Mouse (Mus musculus) neural tube, embryonic 15.5 days (tissue): ENCODE measurements around the gene Wfikkn1. TPM values are rescaled to one million over a fixed set of nuclear protein-coding genes. Genes with fewer than 3 reads are reported as not detected.

Experiments used
- ATAC-seq: fragments of 200-750 bp; cut with Nextera tagmentation; 2 replicates; pipeline ENCODE4 v1.8.0; 2017; ENCODE audit warnings: mild to moderate bottlenecking, moderate TSS enrichment, moderate library complexity; ENCODE audit not compliant: low FRiP score
- H3K27ac ChIP-seq: fragments of 300-500 bp; sonication (generic); replicated peaks from 2 replicates; pipeline ENCODE4 v1.5.1; 2015; ENCODE audit warnings: mild to moderate bottlenecking, inconsistent platforms
- H3K27me3 ChIP-seq: fragments of 300-500 bp; sonication (generic); replicated peaks from 2 replicates; pipeline ENCODE4 v1.6.1; 2015; ENCODE audit warnings: inconsistent platforms
- H3K36me3 ChIP-seq: fragments of 300-500 bp; sonication (generic); 2 replicates; pipeline ENCODE4 v1.6.1; 2015; ENCODE audit warnings: inconsistent platforms
- H3K4me1 ChIP-seq: fragments of 300-500 bp; sonication (generic); 2 replicates; pipeline ENCODE4 v1.6.1; 2015; ENCODE audit warnings: inconsistent platforms
- H3K4me2 ChIP-seq: fragments of 300-500 bp; sonication (generic); 2 replicates; pipeline ENCODE4 v1.6.1; 2015; ENCODE audit warnings: inconsistent platforms, mild to moderate bottlenecking, moderate library complexity
- H3K4me3 ChIP-seq: fragments of 300-500 bp; sonication (generic); replicated peaks from 2 replicates; pipeline ENCODE4 v1.5.1; 2015; ENCODE audit warnings: mild to moderate bottlenecking, inconsistent platforms
- H3K9ac ChIP-seq: fragments of 300-500 bp; sonication (generic); replicated peaks from 2 replicates; pipeline ENCODE4 v1.6.1; 2015; ENCODE audit warnings: mild to moderate bottlenecking, inconsistent platforms
- H3K9me3 ChIP-seq: fragments of 300-500 bp; sonication (generic); replicated peaks from 2 replicates; pipeline ENCODE4 v1.6.1; 2016; ENCODE audit warnings: inconsistent platforms
- WGBS: fragments of 180-500 bp; shearing (Covaris S2); methylation state at CpG from one replicate; pipeline ENCODE4 v1.1.7; 2015; ENCODE audit warnings: mixed read lengths; 5-methylcytosine and 5-hydroxymethylcytosine counted together
- polyA plus RNA-seq: library from polyadenylated mRNA; unstranded; fragments of >200 nt; fragmentation: Nextera tagmentation; extraction: Ambion mirVana; gene quantifications from 2 replicates; pipeline ENCODE4 v1.2.1, GENCODE M21; 2015

Wfikkn1 gene
- polyA plus RNA-seq, 1 experiment from 2014 or later, result 0.47 TPM

DNA sequence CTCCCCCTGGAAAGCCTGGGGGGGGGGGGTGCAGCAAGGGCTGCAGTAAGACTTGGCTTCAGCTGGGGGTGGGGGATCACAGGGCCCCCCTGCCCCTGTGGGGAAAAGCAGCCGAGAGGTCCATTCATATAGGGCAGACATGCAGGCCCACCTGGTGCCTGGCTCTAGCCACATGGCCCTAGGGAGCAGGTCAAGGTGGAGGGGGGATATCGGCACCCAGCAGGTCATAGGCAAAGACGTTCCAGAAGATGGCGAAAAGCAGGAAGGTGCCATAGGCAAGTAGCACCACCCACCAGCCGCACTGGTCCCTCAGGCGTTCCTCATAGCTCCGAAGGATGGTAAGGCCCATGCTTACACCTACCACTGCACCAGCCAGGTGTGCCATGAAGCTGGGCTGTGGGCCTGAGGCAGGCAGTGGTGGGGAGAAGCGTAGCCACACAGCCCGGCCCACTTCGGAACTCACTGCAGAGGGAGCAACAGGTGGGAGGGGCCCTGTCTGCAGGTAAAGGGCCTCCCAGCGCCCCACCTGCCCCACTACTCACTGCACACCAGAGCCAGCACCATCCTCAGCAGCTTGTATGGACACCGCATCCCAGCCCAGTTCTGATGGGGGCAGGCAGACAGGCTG is 45.9 kb downstream of the Wfikkn1 start:
- 90% methylated on average over 12 of the region's 12 CpGs for WGBS

DNA sequence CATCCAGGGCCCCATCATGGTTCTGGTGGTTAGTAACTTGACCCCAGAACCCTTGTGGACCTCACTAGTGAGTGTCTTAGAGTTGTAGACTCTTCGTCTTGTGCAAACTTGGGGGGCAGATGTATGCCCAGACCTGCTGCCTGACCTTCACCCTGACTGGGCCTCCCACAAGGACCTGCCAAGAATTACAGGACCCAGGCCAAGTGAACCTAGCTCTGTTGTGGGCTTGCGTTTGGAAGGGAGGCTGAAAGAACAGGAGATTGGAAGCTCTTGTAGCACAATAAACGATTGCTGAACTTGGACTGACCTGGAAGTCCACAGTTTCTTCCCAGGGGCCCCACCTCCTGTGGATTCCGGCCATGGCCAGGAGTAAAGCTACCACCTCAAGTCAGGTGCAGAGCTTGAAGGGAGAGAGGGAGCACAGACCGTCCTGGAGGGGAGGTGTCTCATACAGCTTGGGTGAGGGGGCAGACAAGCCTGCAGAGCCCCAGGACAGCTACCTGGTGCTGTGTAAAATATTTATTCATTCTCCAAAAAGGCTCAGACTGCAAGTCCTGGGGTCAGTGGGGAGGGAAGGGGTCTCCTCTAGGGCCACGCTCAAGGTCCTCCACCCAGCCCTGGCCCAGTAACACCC is 46.6 kb downstream of the Wfikkn1 start:
- Histone ChIP-seq H3K9ac (peak overlapping the region; percentile 92), H3K4me1 (peaks cover 86% of the 10 kb centered on the region), H3K4me3 (peak overlapping the region; percentile 92), H3K27ac (peak overlapping the region; percentile 99), H3K4me2 (peak overlapping the region; percentile 98), H3K36me3 (peaks cover 38% of the 10 kb centered on the region), H3K27me3 (no peaks in the 10 kb centered on the region), H3K9me3 (no peaks in the 10 kb centered on the region)
- WGBS, result 49% methylated on average over 6 of the region's 6 CpGs
- no peak for ATAC-seq

More for the DNA sequence above, 45.9 kb downstream of the Wfikkn1 start:
- no peaks in the 10 kb centered on the region for H3K9me3 ChIP-seq
- H3K27me3 ChIP-seq, result no peaks in the 10 kb centered on the region
- H3K4me1 ChIP-seq, result peaks cover 82% of the 10 kb centered on the region
- H3K4me2 ChIP-seq, result peak overlapping the region; percentile 98
- peaks cover 44% of the 10 kb centered on the region for H3K36me3 ChIP-seq
- ATAC-seq, result no peak
- H3K27ac ChIP-seq, result peak overlapping the region; percentile 99
- H3K9ac ChIP-seq, result peak overlapping the region; percentile 92
- peak overlapping the region; percentile 92 for H3K4me3 ChIP-seq

DNA sequence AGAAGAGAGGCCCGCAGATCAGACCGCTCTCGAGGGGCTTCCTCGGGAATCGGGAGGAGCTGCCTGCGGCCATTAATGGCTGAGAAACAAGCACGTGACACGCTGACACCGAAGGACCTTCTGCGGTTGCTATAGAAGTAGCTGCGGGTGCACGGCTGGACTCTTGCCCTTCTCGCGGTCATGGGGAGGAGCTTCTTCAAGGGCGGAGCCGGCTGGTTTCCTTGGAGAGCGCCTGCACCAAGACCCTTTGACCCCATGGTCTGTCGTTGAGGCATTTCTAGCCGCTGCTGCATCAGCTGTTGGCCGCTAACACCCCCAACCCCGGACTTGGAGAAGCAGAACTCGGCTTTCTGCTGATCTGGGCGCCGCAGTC is 47.4 kb downstream of the Wfikkn1 start, which contains the start of gene Stub1:
Gene Stub1, minus strand, starts transcription at position 114 of the 373 bp plus-strand sequence.
- H3K4me2 ChIP-seq, result peak within 1 kb of the TSS; percentile 98
- peak within 1 kb of the TSS; percentile 99 for H3K27ac ChIP-seq
- peaks cover 85% of the 10 kb centered on the region for H3K4me1 ChIP-seq
- 0% methylated on average over 24 of the region's 24 CpGs for WGBS
- peak within 1 kb of the TSS; percentile 92 for H3K9ac ChIP-seq
- ATAC-seq, result peak; percentile 54
- H3K9me3 ChIP-seq, result no peaks in the 10 kb centered on the region
- peaks cover 32% of the 10 kb centered on the region for H3K36me3 ChIP-seq
- H3K27me3 ChIP-seq, result no peaks in the 10 kb centered on the region
- H3K4me3 ChIP-seq, result peak within 1 kb of the TSS; percentile 92

DNA sequence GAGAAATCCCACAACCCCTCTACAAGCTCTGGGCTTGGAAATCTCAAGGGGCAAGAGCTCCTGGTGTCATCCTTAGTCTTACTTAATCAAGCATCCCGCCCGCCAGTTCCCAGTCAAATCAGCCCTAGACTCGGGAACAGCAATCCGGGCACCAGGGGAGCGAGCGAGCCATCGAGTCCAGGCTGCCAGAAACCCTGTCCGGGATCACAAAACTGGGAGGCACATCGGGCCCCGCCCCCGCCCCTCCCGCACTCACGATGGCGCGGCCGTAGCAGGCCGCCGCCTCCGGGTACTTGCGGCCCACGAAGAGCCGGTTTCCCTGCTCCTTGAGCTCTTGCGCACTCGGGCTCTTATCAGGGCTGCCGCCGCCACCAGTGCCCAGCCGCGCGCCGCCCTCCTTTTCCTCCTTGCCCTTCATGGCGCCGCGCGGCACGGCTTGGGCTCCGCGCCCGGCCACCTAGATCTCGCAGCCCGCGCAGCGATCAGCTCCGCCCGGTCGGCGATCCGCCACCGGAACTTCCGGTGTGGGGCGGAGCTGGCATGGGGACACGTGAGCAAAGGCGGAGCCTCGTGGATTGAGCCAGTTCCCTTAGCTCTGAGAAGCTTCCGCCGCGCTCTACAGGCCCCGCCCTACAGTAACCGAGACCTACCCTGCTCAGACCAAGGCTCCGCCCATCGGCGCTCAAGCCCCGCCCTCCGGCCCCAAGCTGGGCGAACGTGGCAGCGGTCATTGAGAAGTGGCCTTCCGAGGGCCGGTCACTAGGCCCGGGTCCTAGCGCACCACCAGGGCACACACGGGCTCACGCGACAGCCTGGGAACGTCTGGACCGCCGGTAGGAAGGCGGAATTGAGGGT is 48.0 kb downstream of the Wfikkn1 start:
- WGBS, result 0% methylated on average over 71 of the region's 77 CpGs
- Histone ChIP-seq H3K4me1 (peaks cover 85% of the 10 kb centered on the region), H3K9me3 (no peaks in the 10 kb centered on the region), H3K4me2 (peak overlapping the region; percentile 98), H3K9ac (peak overlapping the region; percentile 92), H3K36me3 (peaks cover 31% of the 10 kb centered on the region), H3K27ac (peak overlapping the region; percentile 99), H3K4me3 (peak overlapping the region; percentile 92), H3K27me3 (no peaks in the 10 kb centered on the region)
- peak; percentile 91 for ATAC-seq

DNA sequence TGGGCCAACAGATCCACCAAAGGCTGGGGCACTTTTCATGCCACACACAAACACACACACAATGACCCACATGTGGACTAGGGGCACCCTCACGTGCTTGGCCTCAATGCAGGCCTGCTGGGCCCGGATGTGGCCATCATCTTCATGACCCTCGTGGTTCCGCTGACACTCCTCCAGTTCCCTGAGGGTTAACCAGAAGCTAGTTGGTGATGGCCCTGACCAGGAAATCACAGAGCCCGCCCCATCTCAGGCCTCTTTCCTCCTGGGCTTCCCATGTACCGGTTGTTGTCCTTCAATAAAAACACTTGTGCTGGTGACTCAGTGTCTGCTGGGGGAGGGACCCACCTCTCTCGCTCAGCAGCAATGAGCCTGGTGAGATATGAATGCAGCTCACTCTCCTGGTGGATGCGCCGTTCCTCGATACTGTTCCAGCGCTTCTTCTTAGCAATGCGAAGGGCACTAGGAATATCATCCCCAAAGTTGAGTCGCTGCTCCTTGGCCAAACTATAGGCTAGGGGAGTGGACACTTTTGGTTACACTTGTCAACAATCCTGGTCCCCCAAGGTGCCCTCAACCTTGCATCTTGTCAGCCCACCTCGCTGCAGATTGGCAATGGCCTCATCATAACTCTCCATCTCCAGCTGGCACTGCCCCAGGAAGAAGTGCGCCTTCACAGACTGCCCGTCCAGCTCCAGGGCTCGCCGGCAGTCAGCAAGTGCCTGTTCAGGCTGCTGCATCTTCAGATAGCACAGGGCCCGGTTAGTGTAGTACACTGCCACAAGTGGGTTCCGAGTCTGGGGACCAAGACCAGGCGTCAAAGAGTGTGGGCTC is 49.0 kb downstream of the Wfikkn1 start:
- H3K27ac ChIP-seq, result peak overlapping the region; percentile 99

DNA sequence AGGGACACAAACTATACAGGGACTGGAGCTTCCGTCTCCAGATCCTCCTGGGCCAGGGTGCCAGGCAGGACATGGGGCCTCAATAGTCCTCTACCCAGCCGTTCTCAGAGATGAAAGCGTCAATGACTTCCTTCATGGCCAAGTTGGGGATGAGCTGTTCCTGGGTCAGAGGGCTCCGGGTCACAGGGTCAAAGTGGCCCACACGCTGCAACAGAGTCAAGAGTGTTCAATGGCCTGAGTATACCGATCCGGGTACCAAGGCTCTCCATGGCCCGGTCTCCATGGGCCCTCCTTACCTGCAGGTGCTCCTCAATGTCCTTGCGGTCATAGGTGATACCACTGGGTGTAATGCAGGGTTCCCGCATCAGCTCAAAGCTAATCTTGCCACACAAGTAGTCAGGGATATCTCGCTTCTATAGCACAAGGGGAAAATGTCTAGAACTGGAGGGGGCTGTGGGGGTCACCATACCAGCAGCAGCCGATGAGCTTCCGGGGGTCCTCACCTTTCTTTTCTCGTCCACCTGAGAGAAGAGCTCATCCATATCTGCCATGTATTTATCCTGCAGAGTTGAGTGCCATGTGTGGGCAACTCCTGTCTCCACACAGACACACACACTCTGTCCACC is 49.7 kb downstream of the Wfikkn1 start:
- Histone ChIP-seq H3K27me3 (no peaks in the 10 kb centered on the region), H3K9ac (0 out of 2 replicates have a peak overlapping the region, but pooled peaks have one; percentile 92), H3K36me3 (peaks cover 48% of the 10 kb centered on the region), H3K4me1 (peaks cover 85% of the 10 kb centered on the region), H3K9me3 (no peaks in the 10 kb centered on the region), H3K27ac (no peak overlapping the region), H3K4me3 (peak overlapping the region; percentile 92), H3K4me2 (peak overlapping the region; percentile 98)
- 86% methylated on average over 14 of the region's 14 CpGs for WGBS
- no peak for ATAC-seq

More for the DNA sequence above, 49.0 kb downstream of the Wfikkn1 start:
- ATAC-seq, result no peak
- peaks cover 85% of the 10 kb centered on the region for H3K4me1 ChIP-seq
- WGBS, result 57% methylated on average over 21 of the region's 21 CpGs
- peak overlapping the region; percentile 92 for H3K4me3 ChIP-seq
- no peaks in the 10 kb centered on the region for H3K27me3 ChIP-seq
- peak overlapping the region; percentile 92 for H3K9ac ChIP-seq
- H3K4me2 ChIP-seq, result peak overlapping the region; percentile 98
- peaks cover 41% of the 10 kb centered on the region for H3K36me3 ChIP-seq
- H3K9me3 ChIP-seq, result no peaks in the 10 kb centered on the region

DNA sequence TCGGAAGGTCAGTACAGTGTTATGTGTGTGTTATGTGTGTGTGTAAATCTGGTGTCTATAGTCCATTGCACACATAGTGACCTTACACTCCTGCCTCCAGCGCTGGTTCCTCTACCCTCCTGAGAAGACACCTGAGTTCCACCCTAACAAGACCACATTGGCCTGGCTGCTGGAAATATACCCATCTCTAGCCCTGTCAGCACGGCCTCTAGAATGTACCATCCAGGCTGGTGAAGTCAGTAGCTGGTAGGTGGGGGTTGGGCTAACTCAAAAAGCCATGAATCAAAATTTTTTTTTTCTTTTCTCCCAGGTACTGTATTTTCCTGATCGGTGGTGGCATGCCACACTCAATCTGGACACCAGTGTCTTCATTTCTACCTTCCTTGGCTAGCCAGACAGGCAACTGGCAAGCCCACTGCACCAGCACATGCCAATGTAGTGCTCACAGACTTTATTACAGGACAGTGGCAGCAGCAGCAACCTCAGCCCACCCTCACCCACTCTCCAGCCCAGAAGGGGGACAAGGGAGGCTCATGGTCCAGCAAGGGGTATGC is 50.4 kb downstream of the Wfikkn1 start:
- peaks cover 46% of the 10 kb centered on the region for H3K36me3 ChIP-seq
- H3K4me1 ChIP-seq, result peaks cover 85% of the 10 kb centered on the region
- H3K27ac ChIP-seq, result no peak overlapping the region
- H3K9me3 ChIP-seq, result no peaks in the 10 kb centered on the region
- WGBS, result 85% methylated on average over 4 of the region's 4 CpGs
- no peaks in the 10 kb centered on the region for H3K27me3 ChIP-seq
- peak overlapping the region; percentile 77; the same call in 1 of the 2 replicates for H3K9ac ChIP-seq
- no peak for ATAC-seq
- peak overlapping the region; percentile 98 for H3K4me2 ChIP-seq
- peak overlapping the region; percentile 92 for H3K4me3 ChIP-seq

DNA sequence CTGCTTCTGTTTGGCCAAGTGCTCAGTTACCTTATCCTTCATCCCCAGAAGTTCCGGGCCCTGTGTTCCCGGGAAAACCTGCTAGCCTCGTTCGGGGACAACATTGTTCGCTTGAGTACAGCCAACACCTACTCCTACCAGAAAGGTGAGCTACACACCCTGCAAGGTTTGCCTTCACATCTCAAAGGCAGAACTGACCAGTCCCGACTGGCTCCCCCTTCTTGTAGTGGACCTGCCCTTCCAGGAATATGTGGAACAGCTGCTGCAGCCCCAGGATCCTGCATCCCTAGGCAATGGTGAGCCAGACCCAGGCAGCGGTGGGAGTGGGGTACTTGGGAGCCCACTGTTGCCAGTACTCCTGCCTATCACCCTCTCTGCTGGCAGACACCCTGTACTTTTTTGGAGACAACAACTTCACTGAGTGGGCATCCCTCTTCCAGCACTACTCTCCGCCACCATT is 51.1 kb downstream of the Wfikkn1 start:
- Histone ChIP-seq H3K9ac (peak overlapping the region; percentile 77), H3K4me2 (peak overlapping the region; percentile 98), H3K4me1 (peaks cover 85% of the 10 kb centered on the region), H3K27ac (peak overlapping the region; percentile 94), H3K27me3 (no peaks in the 10 kb centered on the region), H3K4me3 (peak overlapping the region; percentile 65), H3K9me3 (no peaks in the 10 kb centered on the region), H3K36me3 (peaks cover 43% of the 10 kb centered on the region)
- 34% methylated on average over 8 of the region's 8 CpGs for WGBS
- no peak for ATAC-seq

DNA sequence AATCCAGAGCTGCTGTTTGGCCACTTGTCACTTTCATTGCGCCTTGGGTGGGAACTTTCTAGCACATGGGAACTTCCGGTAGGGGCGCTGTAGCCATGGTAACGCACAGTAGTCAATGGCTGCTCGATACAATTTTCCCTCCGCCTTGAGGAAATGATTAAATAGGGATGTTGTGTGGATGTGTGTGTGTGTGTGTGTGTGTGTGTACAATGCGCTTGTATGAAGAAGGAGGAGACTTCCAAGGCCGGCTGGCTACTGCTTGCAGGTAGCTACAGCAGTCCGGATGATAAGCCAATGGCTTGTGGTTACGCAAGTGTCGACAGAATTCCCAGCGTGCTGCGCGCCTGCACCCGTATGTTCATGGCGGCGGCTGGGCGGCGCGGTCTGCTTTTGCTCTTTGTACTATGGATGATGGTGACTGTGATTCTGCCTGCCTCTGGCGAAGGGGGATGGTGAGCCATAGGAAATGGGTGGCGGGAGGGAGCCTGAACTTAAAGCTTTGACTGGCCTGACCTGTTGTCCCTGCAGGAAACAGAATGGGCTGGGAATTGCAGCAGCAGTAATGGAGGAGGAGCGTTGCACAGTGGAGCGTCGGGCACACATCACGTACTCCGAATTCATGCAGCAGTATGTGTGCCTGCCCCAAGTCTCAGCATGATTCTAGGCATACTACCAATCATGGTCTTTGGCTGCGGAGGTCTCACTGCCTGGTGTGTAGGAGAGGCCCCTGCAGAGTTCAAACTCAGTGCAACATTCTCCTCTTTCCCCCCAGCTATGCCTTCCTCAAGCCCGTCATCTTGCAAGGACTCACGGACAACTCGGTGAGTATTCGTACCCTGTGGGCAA is 51.7 kb downstream of the Wfikkn1 start, which contains the start of gene Jmjd8:
Gene Jmjd8, plus strand, starts transcription at position 156 of the 846 bp plus-strand sequence.
- Histone ChIP-seq H3K4me3 (peak within 1 kb of the TSS; percentile 65), H3K27me3 (no peaks in the 10 kb centered on the region), H3K9ac (peak within 1 kb of the TSS; percentile 77), H3K36me3 (peaks cover 43% of the 10 kb centered on the region), H3K4me2 (peak within 1 kb of the TSS; percentile 98), H3K9me3 (no peaks in the 10 kb centered on the region), H3K4me1 (peaks cover 85% of the 10 kb centered on the region), H3K27ac (peak within 1 kb of the TSS; percentile 94)
- ATAC-seq, result peak; percentile 53
- 2% methylated on average over 32 of the region's 32 CpGs for WGBS

DNA sequence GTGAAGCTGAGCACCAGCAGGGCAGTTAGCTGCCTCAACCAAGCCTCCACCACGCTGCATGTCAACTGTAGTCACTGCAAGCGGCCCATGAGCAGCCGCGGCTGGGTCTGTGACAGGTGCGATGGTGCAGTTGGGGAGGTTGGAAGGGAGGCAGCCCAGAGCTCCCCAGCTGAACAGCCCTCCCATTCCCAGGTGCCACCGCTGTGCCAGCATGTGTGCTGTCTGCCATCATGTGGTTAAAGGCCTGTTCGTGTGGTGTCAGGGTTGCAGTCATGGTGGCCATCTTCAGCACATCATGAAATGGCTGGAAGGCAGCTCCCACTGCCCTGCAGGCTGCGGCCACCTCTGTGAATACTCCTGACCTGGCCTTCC is 52.4 kb downstream of the Wfikkn1 start:
- no peak for ATAC-seq

More for the DNA sequence above, 52.4 kb downstream of the Wfikkn1 start:
- Histone ChIP-seq H3K4me2 (peak overlapping the region; percentile 98), H3K4me1 (peaks cover 81% of the 10 kb centered on the region), H3K36me3 (peaks cover 43% of the 10 kb centered on the region), H3K27me3 (no peaks in the 10 kb centered on the region), H3K9ac (peak overlapping the region; percentile 77), H3K9me3 (no peaks in the 10 kb centered on the region), H3K27ac (peak overlapping the region; percentile 94), H3K4me3 (peak overlapping the region; percentile 65)
- WGBS, result 83% methylated on average over 8 of the region's 8 CpGs
